Mouse (Mus musculus) thymus, adult 2 months (tissue): ENCODE results near the gene Ceacam20.

Source experiments
- CTCF ChIP-seq: fragments of 200-500 bp; IDR thresholded peaks from 2 replicates; pipeline ENCODE4 v1.5.1; 2012; ENCODE audit warnings: mild to moderate bottlenecking, control low read depth, low read length, moderate library complexity, borderline replicate concordance; ENCODE audit not compliant: control insufficient read depth, poor library complexity, insufficient read depth; ENCODE audit errors: extremely low read depth
- POLR2A ChIP-seq: fragments of 200-500 bp; IDR thresholded peaks from 2 replicates; pipeline ENCODE4 v1.6.1; 2012; ENCODE audit warnings: mild to moderate bottlenecking, low read length, control low read depth, moderate library complexity; ENCODE audit not compliant: control insufficient read depth, poor library complexity, insufficient read depth; ENCODE audit errors: extremely low read depth

GRCm38 (mm10) chr7:19955861-19956260, 9.4 kb upstream of the Ceacam20 start:
- TF ChIP-seq CTCF: no peak
- no peak for TF ChIP-seq POLR2A
